ENCODE assay signal across 9 mouse cellular contexts in the genomic region with DNA sequence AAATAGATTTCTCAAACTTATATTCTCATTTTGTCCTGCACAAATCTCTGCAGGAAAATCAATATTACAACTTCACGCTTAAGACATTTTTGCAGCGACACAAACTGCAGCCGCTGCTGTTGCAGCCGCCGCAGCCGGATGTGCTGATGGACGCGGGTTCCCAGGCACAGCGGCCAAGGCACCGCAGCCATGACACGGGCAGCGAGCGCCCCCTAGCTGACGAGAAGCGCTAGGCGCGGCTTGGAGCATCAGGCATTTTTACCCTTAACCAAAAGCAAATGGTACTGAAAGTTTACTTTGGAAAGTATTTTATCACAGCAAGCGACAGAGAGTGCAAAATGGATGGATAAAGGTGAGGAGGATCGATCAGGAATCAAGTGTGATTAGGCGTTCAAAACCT. TPM values are rescaled to one million over a fixed set of nuclear protein-coding genes. Genes with fewer than 3 reads are reported as not detected.
DNase-seq lines count a peak whose midpoint lies in the region; ATAC-seq and TF ChIP-seq lines count a peak whose summit lies in the region.
"Had no signal": no experiment of that assay in that cellular context is flagged by ENCODE, and none has a peak within 500 bp of the region (broad histone marks: within the 10 kb centered on the region; RNA-seq: fewer than 3 reads in every experiment).

No protein-coding gene starts in this region.

- no peak overlapping the region for H3K27ac ChIP-seq in embryonic facial prominence, embryonic 14.5 days (replicated peaks; ENCODE audit: low read depth, low read length)
- no peak overlapping the region for H3K27ac ChIP-seq in heart, embryonic 16.5 days (ENCODE audit: low read length)
- no peak overlapping the region for H3K27ac ChIP-seq in liver, embryonic 13.5 days
- peak overlapping the region; percentile 61; the same call in 1 of the 2 replicates for H3K27ac ChIP-seq in neural tube, embryonic 13.5 days (replicated peaks)
- no peak overlapping the region for H3K27ac ChIP-seq in stomach, postnatal 0 days (replicated peaks)

- TF ChIP-seq EP300 in stomach, postnatal 0 days (optimal IDR thresholded peaks at IDR 0.05) = no peak

- H3K36me3 ChIP-seq in embryonic facial prominence, embryonic 14.5 days (ENCODE audit: control insufficient read depth, insufficient read depth, low read length) = no peaks in the 10 kb centered on the region
- H3K36me3 ChIP-seq in heart, embryonic 16.5 days (ENCODE audit: control insufficient read depth, insufficient read depth) = no peaks in the 10 kb centered on the region
- no peaks in the 10 kb centered on the region for H3K36me3 ChIP-seq in liver, embryonic 13.5 days
- no peaks in the 10 kb centered on the region for H3K36me3 ChIP-seq in neural tube, embryonic 13.5 days
- H3K36me3 ChIP-seq in stomach, postnatal 0 days (ENCODE audit: control insufficient read depth, insufficient read depth, low read length) = no peaks in the 10 kb centered on the region

- WGBS in embryonic facial prominence, embryonic 14.5 days = under 1% methylated on average over 20 of the region's 20 CpGs
- WGBS in heart, embryonic 16.5 days = under 1% methylated on average over 20 of the region's 20 CpGs
- 2% methylated on average over 20 of the region's 20 CpGs for WGBS in liver, embryonic 13.5 days (ENCODE audit: insufficient replicate concordance)
- WGBS in neural tube, embryonic 13.5 days = 2% methylated on average over 20 of the region's 20 CpGs
- WGBS in stomach, postnatal 0 days = under 1% methylated on average over 20 of the region's 20 CpGs

- H3K9me3 ChIP-seq in embryonic facial prominence, embryonic 14.5 days (ENCODE audit: control insufficient read depth, low read length) = no peaks in the 10 kb centered on the region
- no peaks in the 10 kb centered on the region for H3K9me3 ChIP-seq in heart, embryonic 16.5 days (replicated peaks; ENCODE audit: control insufficient read depth, low read length)
- H3K9me3 ChIP-seq in liver, embryonic 13.5 days (replicated peaks) = no peaks in the 10 kb centered on the region
- no peaks in the 10 kb centered on the region for H3K9me3 ChIP-seq in neural tube, embryonic 13.5 days
- H3K9me3 ChIP-seq in stomach, postnatal 0 days (ENCODE audit: control insufficient read depth, low read length) = no peaks in the 10 kb centered on the region

- peak overlapping the region; percentile 79 for H3K4me3 ChIP-seq in embryonic facial prominence, embryonic 14.5 days (ENCODE audit: low read depth, low read length)
- peak overlapping the region; percentile 14 for H3K4me3 ChIP-seq in heart, embryonic 16.5 days (ENCODE audit: low read length)
- no peak overlapping the region for H3K4me3 ChIP-seq in liver, embryonic 13.5 days (replicated peaks)
- H3K4me3 ChIP-seq in neural tube, embryonic 13.5 days = peak overlapping the region; percentile 95
- H3K4me3 ChIP-seq in stomach, postnatal 0 days (ENCODE audit: low read depth, low read length) = 0 out of 2 replicates have a peak overlapping the region, but pooled peaks have one; percentile 1

- peak; percentile 56 for DNase-seq in 3134 (ENCODE audit: extremely low read depth, insufficient read length, low spot score)
- peak; percentile 89 for DNase-seq in adrenal gland, postnatal 25 days
- peak; percentile 91 for DNase-seq in embryonic facial prominence, embryonic 14.5 days (ENCODE audit: low spot score)
- DNase-seq in kidney, postnatal 10 days = peak; percentile 90
- DNase-seq in liver, embryonic 13.5 days = peak; percentile 17
- peak; percentile 87 for DNase-seq in stomach, postnatal 0 days (ENCODE audit: low spot score)

- H3K4me2 ChIP-seq in embryonic facial prominence, embryonic 14.5 days (ENCODE audit: low read depth, low read length) = peak overlapping the region; percentile 78
- H3K4me2 ChIP-seq in heart, embryonic 16.5 days (ENCODE audit: low read depth, low read length) = peak overlapping the region; percentile 31
- no peak overlapping the region for H3K4me2 ChIP-seq in liver, embryonic 13.5 days
- peak overlapping the region; percentile 87 for H3K4me2 ChIP-seq in neural tube, embryonic 13.5 days
- H3K4me2 ChIP-seq in stomach, postnatal 0 days (replicated peaks; ENCODE audit: low read depth) = peak overlapping the region; percentile 32

- TF ChIP-seq CTCF in stomach, postnatal 0 days (IDR thresholded peaks at IDR 0.05; ENCODE audit: low read depth) = peak; percentile 99

- no peaks in the 10 kb centered on the region; the same call in 1 of the 2 replicates for H3K27me3 ChIP-seq in embryonic facial prominence, embryonic 14.5 days (replicated peaks; ENCODE audit: control insufficient read depth, insufficient read depth, low read length)
- H3K27me3 ChIP-seq in heart, embryonic 16.5 days (ENCODE audit: control insufficient read depth, insufficient read depth, low read length) = peaks cover 36% of the 10 kb centered on the region
- H3K27me3 ChIP-seq in liver, embryonic 13.5 days = peaks cover 70% of the 10 kb centered on the region
- peaks cover 6% of the 10 kb centered on the region; the same call in 1 of the 2 replicates for H3K27me3 ChIP-seq in neural tube, embryonic 13.5 days
- H3K27me3 ChIP-seq in stomach, postnatal 0 days (ENCODE audit: control insufficient read depth, insufficient read depth, low read length) = no peaks in the 10 kb centered on the region

- peak overlapping the region; percentile 9; the same call in 1 of the 2 replicates for H3K9ac ChIP-seq in embryonic facial prominence, embryonic 14.5 days (ENCODE audit: low read depth, low read length)
- H3K9ac ChIP-seq in heart, embryonic 16.5 days (ENCODE audit: low read length) = no peak overlapping the region
- no peak overlapping the region for H3K9ac ChIP-seq in liver, embryonic 13.5 days
- H3K9ac ChIP-seq in neural tube, embryonic 13.5 days = peak overlapping the region; percentile 98
- no peak overlapping the region for H3K9ac ChIP-seq in stomach, postnatal 0 days (ENCODE audit: low read length)

- peaks cover 29% of the 10 kb centered on the region; the same call in 1 of the 2 replicates for H3K4me1 ChIP-seq in embryonic facial prominence, embryonic 14.5 days (ENCODE audit: control insufficient read depth, insufficient read depth, low read length)
- H3K4me1 ChIP-seq in heart, embryonic 16.5 days (ENCODE audit: control insufficient read depth, insufficient read depth, low read length) = no peaks in the 10 kb centered on the region
- 0 out of 2 replicates have a peak, but pooled peaks cover 2% of the 10 kb centered on the region for H3K4me1 ChIP-seq in liver, embryonic 13.5 days (replicated peaks)
- peaks cover 73% of the 10 kb centered on the region for H3K4me1 ChIP-seq in neural tube, embryonic 13.5 days (replicated peaks)
- no peaks in the 10 kb centered on the region for H3K4me1 ChIP-seq in stomach, postnatal 0 days (replicated peaks; ENCODE audit: control insufficient read depth, insufficient read depth)

- no peak for ATAC-seq in embryonic facial prominence, embryonic 14.5 days (ENCODE audit: low read depth)
- ATAC-seq in heart, embryonic 16.5 days (replicated peaks; ENCODE audit: extremely low read depth, insufficient read depth, low FRiP score) = 0 out of 2 replicates have a peak, but pooled peaks have one; percentile 38
- no peak for ATAC-seq in liver, embryonic 13.5 days (ENCODE audit: low read depth)
- ATAC-seq in neural tube, embryonic 13.5 days (ENCODE audit: low read depth) = no peak
- ATAC-seq in stomach, postnatal 0 days (ENCODE audit: low FRiP score, low TSS enrichment) = peak; percentile 65; the same call in 1 of the 2 replicates

RNA-seq across cellular contexts. Expression of a gene that starts 4.7 kb away (rescaled TPM):
- total RNA-seq in adrenal gland, postnatal 25 days (2021) = 0.18 and 0.38 TPM in 2 replicates
- 16.5 and 20.7 TPM in 2 replicates for polyA plus RNA-seq in embryonic facial prominence, embryonic 14.5 days (2014; fragmentation: Nextera tagmentation; extraction: Ambion mirVana)
- polyA plus RNA-seq in heart, embryonic 16.5 days (2015; fragmentation: Nextera tagmentation; extraction: Ambion mirVana) = 6.3 and 9.0 TPM in 2 replicates
- polyA plus RNA-seq in liver, embryonic 13.5 days (2015; fragmentation: Nextera tagmentation; extraction: Ambion mirVana) = 0.07 and 0.08 TPM in 2 replicates
- 33.5 and 34.9 TPM in 2 replicates for polyA plus RNA-seq in neural tube, embryonic 13.5 days (2015; fragmentation: Nextera tagmentation; extraction: Ambion mirVana)
- 4.6 TPM in 2 replicates for polyA plus RNA-seq in stomach, postnatal 0 days (2015; fragmentation: Nextera tagmentation; extraction: Ambion mirVana)
- total RNA-seq: MEL had no signal

Comparison
In these comparisons a context has a peak if more than half of its experiments do, and no peak if none do; other contexts are left out.
1. DNase-seq: peak in every context shown above with its lines; median percentile 91 in embryonic facial prominence, embryonic 14.5 days; 90 in kidney, postnatal 10 days; 89 in adrenal gland, postnatal 25 days; 87 in stomach, postnatal 0 days; 56 in 3134; 17 in liver, embryonic 13.5 days.
2. ATAC-seq: peak in heart, embryonic 16.5 days (single experiment) and stomach, postnatal 0 days (single experiment); none in embryonic facial prominence, embryonic 14.5 days (single experiment), liver, embryonic 13.5 days (single experiment) and neural tube, embryonic 13.5 days (single experiment).
3. H3K9ac ChIP-seq: peak in embryonic facial prominence, embryonic 14.5 days (single experiment) and neural tube, embryonic 13.5 days (single experiment); none in heart, embryonic 16.5 days (single experiment), liver, embryonic 13.5 days (single experiment) and stomach, postnatal 0 days (single experiment).